Mouse (Mus musculus): Measurements from ENCODE around the gene 1700010B08Rik.

- TF ChIP-seq CTCF (IDR thresholded peaks at IDR 0.05; ENCODE audit: control insufficient read depth, insufficient read depth, low read length) (no peak), POLR2A (IDR thresholded peaks at IDR 0.05; ENCODE audit: borderline replicate concordance, control insufficient read depth, low read depth, low read length) (no peak)
These were observed 13.2 kb upstream of the 1700010B08Rik start for GRCm38 (mm10) chr2:173705827-173706551.

All from bone marrow, adult 2 months (tissue).